37 mouse cellular contexts compared by ENCODE assay signal in the genomic region with DNA sequence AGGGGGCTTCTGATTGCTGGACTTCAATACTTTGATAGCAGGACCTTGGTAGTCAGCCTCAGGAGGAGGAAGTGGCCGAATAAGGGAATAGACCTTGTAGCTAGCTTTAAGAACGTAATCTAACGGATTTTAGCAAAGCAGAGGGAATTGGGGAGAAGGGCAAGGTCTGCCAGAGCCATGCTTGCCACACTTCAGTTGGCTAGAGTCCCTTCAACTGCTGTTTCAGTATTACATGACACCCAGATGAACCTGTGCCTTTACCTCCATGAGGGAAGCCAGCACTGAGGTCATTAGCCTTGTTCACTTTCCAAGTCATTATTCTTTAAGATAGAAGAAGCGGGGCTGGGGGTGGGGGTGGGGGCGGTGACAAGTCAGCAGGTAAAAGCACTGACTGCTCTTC. TPM values are rescaled to one million over a fixed set of nuclear protein-coding genes. Genes with fewer than 3 reads are reported as not detected.
"Had no signal": no experiment of that assay in that cellular context is flagged by ENCODE, and none has a peak within 500 bp of the region (broad histone marks: within the 10 kb centered on the region; RNA-seq: fewer than 3 reads in every experiment).

No protein-coding gene starts in this region.

- H3K4me1 ChIP-seq: embryonic facial prominence, embryonic 10.5 days; embryonic facial prominence, embryonic 12.5 days; embryonic facial prominence, embryonic 13.5 days; embryonic facial prominence, embryonic 15.5 days; forebrain, embryonic 10.5 days; forebrain, embryonic 12.5 days; forebrain, embryonic 13.5 days; forebrain, embryonic 15.5 days; heart, embryonic 10.5 days had no signal

- DNase-seq: cerebellum, postnatal 10 days; cerebellum, postnatal 14 days; cerebellum, postnatal 25 days; cerebellum, postnatal 36 days; embryo, embryonic 11 days; forebrain, postnatal 0 days; gastrocnemius, adult 2 months; gastrocnemius, postnatal 10 days; gastrocnemius, postnatal 14 days; gastrocnemius, postnatal 25 days; gastrocnemius, postnatal 36 days; heart, adult 11 months; heart, adult 18-20 months; heart, adult 2 months had no signal

- H3K4me2 ChIP-seq: embryonic facial prominence, embryonic 12.5 days; embryonic facial prominence, embryonic 13.5 days; embryonic facial prominence, embryonic 15.5 days; forebrain, embryonic 12.5 days; forebrain, embryonic 13.5 days; forebrain, embryonic 15.5 days; heart, embryonic 11.5 days had no signal

- H3K9me3 ChIP-seq: embryonic facial prominence, embryonic 10.5 days; embryonic facial prominence, embryonic 12.5 days; embryonic facial prominence, embryonic 13.5 days; embryonic facial prominence, embryonic 15.5 days; forebrain, embryonic 10.5 days; forebrain, embryonic 12.5 days; forebrain, embryonic 13.5 days; forebrain, embryonic 15.5 days; heart, embryonic 10.5 days had no signal

- H3K27me3 ChIP-seq: embryonic facial prominence, embryonic 12.5 days; embryonic facial prominence, embryonic 13.5 days; embryonic facial prominence, embryonic 15.5 days; forebrain, embryonic 12.5 days; forebrain, embryonic 13.5 days; forebrain, embryonic 15.5 days had no signal

- H3K36me3 ChIP-seq: embryonic facial prominence, embryonic 10.5 days; embryonic facial prominence, embryonic 12.5 days; embryonic facial prominence, embryonic 13.5 days; embryonic facial prominence, embryonic 15.5 days; forebrain, embryonic 10.5 days; forebrain, embryonic 12.5 days; forebrain, embryonic 15.5 days; heart, embryonic 10.5 days had no signal

- H3K4me3 ChIP-seq: embryonic facial prominence, embryonic 10.5 days; embryonic facial prominence, embryonic 12.5 days; embryonic facial prominence, embryonic 13.5 days; embryonic facial prominence, embryonic 15.5 days; erythroblast, embryonic 14.5 days; forebrain, embryonic 10.5 days; forebrain, embryonic 12.5 days; forebrain, embryonic 13.5 days; forebrain, embryonic 15.5 days; gastrocnemius, adult 2 months; heart, adult 2 months; heart, embryonic 10.5 days had no signal

- H3K27ac ChIP-seq: embryonic facial prominence, embryonic 10.5 days; embryonic facial prominence, embryonic 12.5 days; embryonic facial prominence, embryonic 13.5 days; embryonic facial prominence, embryonic 15.5 days; forebrain, embryonic 10.5 days; forebrain, embryonic 12.5 days; forebrain, embryonic 13.5 days; forebrain, embryonic 15.5 days; gastrocnemius, adult 2 months; heart, adult 2 months; heart, embryonic 10.5 days had no signal

- H3K9ac ChIP-seq: embryonic facial prominence, embryonic 12.5 days; embryonic facial prominence, embryonic 13.5 days; embryonic facial prominence, embryonic 15.5 days; forebrain, embryonic 12.5 days; forebrain, embryonic 13.5 days; forebrain, embryonic 15.5 days; forebrain, postnatal 0 days had no signal

- ATAC-seq: forebrain, embryonic 13.5 days; forebrain, embryonic 14.5 days; forebrain, embryonic 15.5 days; forebrain, embryonic 16.5 days; forebrain, postnatal 0 days had no signal

RNA-seq across cellular contexts. Expression of a gene that starts 14.5 kb away (rescaled TPM):
- total RNA-seq: common myeloid progenitor, adult 5-6 weeks; gastrocnemius, adult 18-20 months; gastrocnemius, adult 2 months; gastrocnemius, adult 8-10 months; gastrocnemius, postnatal 10 days; gastrocnemius, postnatal 14 days; gastrocnemius, postnatal 25 days; gastrocnemius, postnatal 36 days; granulocyte monocyte progenitor cell, adult 5-6 weeks; heart, adult 2 months; heart, adult 8-10 months had no signal
- polyA plus RNA-seq: cortical plate, adult 2 months; erythroblast, embryonic 14.5 days; forebrain, embryonic 11.5 days; forebrain, embryonic 16.5 days; frontal cortex, adult 2 months had no signal

RNA-seq across cellular contexts. Expression of a gene that starts 18.0 kb away (rescaled TPM):
- total RNA-seq: common myeloid progenitor, adult 5-6 weeks; forebrain, postnatal 0 days; granulocyte monocyte progenitor cell, adult 5-6 weeks had no signal
- polyA plus RNA-seq: cortical plate, adult 2 months; embryonic facial prominence, embryonic 10.5 days; embryonic facial prominence, embryonic 11.5 days; embryonic facial prominence, embryonic 12.5 days; embryonic facial prominence, embryonic 14.5 days; erythroblast, embryonic 14.5 days; forebrain, embryonic 10.5 days; forebrain, embryonic 12.5 days; forebrain, embryonic 13.5 days; forebrain, embryonic 15.5 days; frontal cortex, adult 2 months; heart, adult 2 months had no signal
